Mouse (Mus musculus): Measurements from ENCODE around the gene Gsg1l.

Gsg1l gene

GRCm38 (mm10) chr7:126080949-126081654 lies 1.1 kb downstream of the Gsg1l start:
- CTCF ChIA-PET, result no interaction called here

GRCm38 (mm10) chr7:126076935-126077334 lies 5.3 kb downstream of the Gsg1l start:
- CTCF ChIA-PET, result no interaction called here

- CTCF ChIA-PET, result no interaction called here
Observed at GRCm38 (mm10) chr7:126075058-126075457, 7.2 kb downstream of the Gsg1l start.

- CTCF ChIA-PET, result interaction anchor here (0.7 kb wide), 1 partner anchor 298 kb away, joined by 3 read pairs; no protein-coding TSS in a partner anchor
Observed at GRCm38 (mm10) chr7:126070321-126070720, 11.9 kb downstream of the Gsg1l start.

- CTCF ChIA-PET, result no interaction called here
Observed at GRCm38 (mm10) chr7:126066777-126067176, 15.4 kb downstream of the Gsg1l start.

GRCm38 (mm10) chr7:126065243-126065876 lies 16.9 kb downstream of the Gsg1l start:
- CTCF ChIA-PET, result no interaction called here

- CTCF ChIA-PET, result no interaction called here
Observed at GRCm38 (mm10) chr7:126062228-126062627, 20.0 kb downstream of the Gsg1l start.

GRCm38 (mm10) chr7:126058918-126059317 lies 23.3 kb downstream of the Gsg1l start:
- CTCF ChIA-PET, result no interaction called here

- CTCF ChIA-PET, result no interaction called here
Observed at GRCm38 (mm10) chr7:126057332-126057914, 24.8 kb downstream of the Gsg1l start.

- CTCF ChIA-PET, result no interaction called here
Observed at GRCm38 (mm10) chr7:126054574-126054973, 27.6 kb downstream of the Gsg1l start.

- CTCF ChIA-PET, result no interaction called here
Observed at GRCm38 (mm10) chr7:126053618-126054017, 28.6 kb downstream of the Gsg1l start.

- CTCF ChIA-PET, result no interaction called here
Observed at GRCm38 (mm10) chr7:126051910-126052309, 30.3 kb downstream of the Gsg1l start.

- CTCF ChIA-PET, result no interaction called here
Observed at GRCm38 (mm10) chr7:126045077-126045476, 37.1 kb downstream of the Gsg1l start.

- CTCF ChIA-PET, result no interaction called here
Observed at GRCm38 (mm10) chr7:126042306-126042705, 39.9 kb downstream of the Gsg1l start.

GRCm38 (mm10) chr7:126040794-126041526 lies 41.3 kb downstream of the Gsg1l start:
- CTCF ChIA-PET, result interaction anchor here (0.6 kb wide), 1 partner anchor 925 kb away, joined by 12 read pairs; no protein-coding TSS in a partner anchor

- CTCF ChIA-PET, result no interaction called here
Observed at GRCm38 (mm10) chr7:126039847-126040246, 42.4 kb downstream of the Gsg1l start.

- CTCF ChIA-PET, result no interaction called here
Observed at GRCm38 (mm10) chr7:126039247-126039835, 42.9 kb downstream of the Gsg1l start.

- CTCF ChIA-PET, result no interaction called here
Observed at GRCm38 (mm10) chr7:126038366-126039246, 43.6 kb downstream of the Gsg1l start.

GRCm38 (mm10) chr7:126035332-126035731 lies 46.9 kb downstream of the Gsg1l start:
- CTCF ChIA-PET, result no interaction called here

- CTCF ChIA-PET, result no interaction called here
Observed at GRCm38 (mm10) chr7:126032776-126033209, 49.4 kb downstream of the Gsg1l start.

GRCm38 (mm10) chr7:126032365-126032755 lies 49.9 kb downstream of the Gsg1l start:
- CTCF ChIA-PET, result no interaction called here
